Mouse (Mus musculus) common myeloid progenitor, adult 5-6 weeks (primary cell): ENCODE measurements around the gene St6gal1. TPM values are rescaled to one million over a fixed set of nuclear protein-coding genes. Genes with fewer than 3 reads are reported as not detected.

Experiments
- ATAC-seq: replicated peaks from 2 replicates; pipeline ENCODE4 v1.8.0; 2016; ENCODE audit warnings: low read depth, mild to moderate bottlenecking, moderate TSS enrichment, inconsistent platforms; ENCODE audit not compliant: poor library complexity, severe bottlenecking
- total RNA-seq: library from RNA; stranded (forward); fragments of 200-1000, 187-1606 nt; gene quantifications from 2 replicates; pipeline ENCODE4 v1.2.3, GENCODE M21; 2017

Gene St6gal1
- total RNA-seq, 1 experiment from 2014 or later, result 0.41 TPM

DNA sequence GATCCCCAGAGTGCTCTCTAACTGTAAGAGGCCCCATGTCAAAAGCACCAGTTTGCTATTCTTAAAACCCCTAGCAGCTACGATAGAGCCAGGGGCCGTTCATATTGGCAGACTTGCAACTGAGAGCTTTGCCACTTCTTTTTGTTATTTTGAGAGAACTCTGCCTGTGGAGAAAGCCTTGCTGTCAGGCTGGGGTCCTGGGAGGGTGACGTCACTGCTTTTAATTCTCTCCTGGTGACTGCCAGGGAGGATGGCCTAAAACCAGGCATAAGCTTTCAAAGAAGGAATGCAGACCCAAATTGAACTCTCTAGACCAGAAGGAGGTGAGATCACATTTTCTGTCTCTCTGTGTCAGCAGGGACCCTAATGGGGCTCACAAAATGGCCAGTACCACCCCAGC lies 99.4 kb downstream of the St6gal1 start:
- ATAC-seq, result no peak

- no peak for ATAC-seq
These were observed 100.5 kb downstream of the St6gal1 start for GRCm38 (mm10) chr16:23324867-23325650.

GRCm38 (mm10) chr16:23326664-23327063 lies 102.1 kb downstream of the St6gal1 start:
- no peak for ATAC-seq

GRCm38 (mm10) chr16:23327266-23327665 lies 102.7 kb downstream of the St6gal1 start:
- no peak for ATAC-seq

DNA sequence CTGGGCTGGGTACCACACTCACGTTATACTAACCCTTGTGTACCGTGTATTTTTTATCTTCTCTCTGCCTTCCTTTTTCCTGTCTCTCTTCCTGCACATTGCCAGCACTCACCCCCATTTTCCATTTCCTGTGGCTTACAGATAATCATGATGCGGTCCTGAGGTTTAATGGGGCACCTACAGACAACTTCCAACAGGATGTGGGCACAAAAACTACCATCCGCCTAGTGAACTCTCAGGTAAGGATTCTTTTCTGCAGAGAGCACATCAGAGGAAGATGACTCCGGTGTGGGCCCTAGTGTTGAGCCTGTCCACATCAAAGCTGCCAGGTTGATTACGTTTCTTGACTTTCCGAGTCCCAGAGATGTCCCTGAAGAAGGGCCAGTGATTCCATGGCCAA lies 103.7 kb downstream of the St6gal1 start:
- peak; percentile 22; the same call in 1 of the 2 replicates for ATAC-seq

- no peak for ATAC-seq
These were observed 107.6 kb downstream of the St6gal1 start for GRCm38 (mm10) chr16:23332136-23332535.

DNA sequence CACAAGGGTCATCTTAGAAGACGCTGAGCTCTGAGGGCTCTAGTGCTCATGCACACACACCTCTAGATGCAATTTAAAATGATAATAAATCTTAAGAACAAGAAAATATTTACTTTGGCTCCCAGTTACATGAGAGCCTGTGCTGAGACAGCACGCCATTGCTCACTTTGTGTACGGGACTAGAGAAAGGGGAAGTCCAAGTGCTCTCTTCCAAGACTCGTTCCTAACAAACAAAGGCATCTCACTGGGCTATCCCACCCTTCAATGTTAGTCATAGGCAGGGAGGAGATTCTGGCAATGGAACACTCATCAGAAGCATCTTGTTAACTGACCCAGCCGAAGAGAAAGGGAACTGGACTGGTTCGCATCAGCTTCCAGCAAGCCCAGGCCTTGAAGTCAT lies 108.1 kb downstream of the St6gal1 start:
- ATAC-seq, result no peak

GRCm38 (mm10) chr16:23333875-23334551 lies 109.5 kb downstream of the St6gal1 start:
- no peak for ATAC-seq

- no peak for ATAC-seq
These were observed 112.8 kb downstream of the St6gal1 start for GRCm38 (mm10) chr16:23337317-23337716.

- ATAC-seq, result no peak
These were observed 116.7 kb downstream of the St6gal1 start for GRCm38 (mm10) chr16:23341254-23341653.

DNA sequence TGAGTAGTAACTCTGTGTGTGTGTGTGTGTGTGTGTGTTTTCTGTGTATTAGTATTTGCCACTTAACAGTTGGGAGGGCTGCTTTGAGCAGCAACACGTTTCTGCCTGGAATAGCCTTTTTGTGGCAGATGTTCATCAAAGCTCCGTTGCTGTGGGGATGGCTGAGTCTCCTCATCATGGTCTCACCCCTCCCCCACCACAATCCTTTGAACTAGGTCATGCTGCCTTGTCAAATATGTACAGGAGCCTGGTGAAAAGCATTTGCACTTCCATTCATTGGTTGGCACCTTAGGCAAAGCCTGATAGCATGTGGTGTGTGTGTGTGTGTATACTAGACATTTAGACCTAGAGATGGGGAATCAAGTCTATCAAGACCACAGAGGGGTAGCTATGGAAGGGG lies 126.3 kb downstream of the St6gal1 start:
- ATAC-seq, result no peak

- ATAC-seq, result no peak
These were observed 136.5 kb downstream of the St6gal1 start for GRCm38 (mm10) chr16:23361031-23361430.

GRCm38 (mm10) chr16:23361434-23361970 lies 137.0 kb downstream of the St6gal1 start:
- ATAC-seq, result no peak

GRCm38 (mm10) chr16:23364328-23364990 lies 139.9 kb downstream of the St6gal1 start:
- no peak for ATAC-seq

DNA sequence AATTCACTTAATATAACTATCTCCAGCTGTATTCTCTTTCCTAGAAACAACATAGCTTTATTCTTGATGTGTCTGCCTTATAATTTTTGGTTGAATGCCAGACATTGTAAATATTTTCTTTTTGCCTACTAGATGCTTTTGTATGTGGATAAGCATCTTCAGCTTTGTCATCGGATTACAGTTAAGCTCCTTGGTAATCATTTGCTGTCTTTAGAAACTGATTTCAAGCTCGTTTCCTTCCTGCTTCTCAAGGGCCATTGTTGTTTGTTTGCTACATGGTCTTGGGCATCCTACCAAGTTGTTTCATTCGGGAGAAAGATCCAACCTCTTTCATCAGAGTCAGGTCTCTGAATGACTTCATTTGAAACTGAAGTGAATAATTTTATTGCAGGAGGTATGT lies 144.6 kb downstream of the St6gal1 start:
- ATAC-seq, result no peak

GRCm38 (mm10) chr16:23370724-23371123 lies 146.2 kb downstream of the St6gal1 start:
- ATAC-seq, result no peak

- no peak for ATAC-seq
These were observed 147.8 kb downstream of the St6gal1 start for GRCm38 (mm10) chr16:23372340-23372739.

DNA sequence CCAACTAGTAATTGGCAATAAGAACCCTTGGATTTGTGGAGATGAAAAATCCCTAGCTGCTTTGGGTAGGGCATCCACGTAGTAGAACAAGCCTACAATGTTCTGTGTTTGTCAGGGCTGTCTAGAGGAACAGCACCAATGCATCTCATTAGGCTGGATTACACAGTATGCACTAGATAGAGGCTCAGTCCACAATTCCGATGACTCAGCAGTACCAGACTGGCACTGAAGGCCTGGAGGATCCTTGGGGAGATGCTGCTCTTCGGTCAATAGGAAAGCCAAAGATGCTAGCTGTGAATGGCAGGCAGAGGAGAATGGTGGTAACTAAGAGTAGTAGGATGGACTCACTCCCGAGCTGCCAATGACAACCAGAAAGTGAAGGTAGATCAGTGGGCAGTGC lies 149.5 kb downstream of the St6gal1 start:
- no peak for ATAC-seq

GRCm38 (mm10) chr16:23374938-23375337 lies 150.4 kb downstream of the St6gal1 start:
- peak; percentile 73 for ATAC-seq

DNA sequence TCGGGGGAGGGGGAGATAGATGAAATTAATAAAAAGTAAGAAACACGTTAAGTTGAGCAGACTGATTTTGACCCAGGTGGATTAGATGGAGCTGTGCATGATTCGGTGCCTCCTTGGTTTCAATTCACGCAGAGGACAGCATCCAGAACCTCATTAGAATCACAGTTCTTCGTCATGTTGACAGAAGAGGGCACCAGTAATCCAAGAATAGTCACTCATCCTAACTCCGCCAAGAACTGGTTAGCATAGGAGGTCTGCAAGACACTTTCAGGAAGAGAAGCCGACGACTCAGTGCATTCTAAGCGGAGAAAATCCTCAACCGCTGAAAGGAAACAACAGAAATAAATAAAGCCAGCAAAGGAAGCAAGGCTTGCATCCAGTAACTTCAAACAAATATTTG lies 151.6 kb downstream of the St6gal1 start:
- no peak for ATAC-seq
